In the genomic region with DNA sequence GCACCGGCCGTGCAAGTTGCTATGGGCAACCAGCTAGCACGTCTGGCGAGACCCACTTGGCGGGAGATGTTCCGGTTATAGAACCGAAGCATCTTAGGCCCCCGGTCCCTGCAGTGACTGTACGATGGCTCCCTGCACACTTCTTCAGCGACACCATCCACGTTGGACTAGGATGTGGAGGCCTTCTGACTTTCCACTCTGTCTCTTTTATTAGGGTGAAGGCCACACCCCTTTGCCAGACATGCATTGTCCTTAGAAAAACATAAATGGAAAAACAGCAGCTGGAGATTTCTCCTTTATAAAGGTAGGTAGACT, we compare ENCODE assay signal across 8 mouse cellular contexts. TPM values are rescaled to one million over a fixed set of nuclear protein-coding genes. Genes with fewer than 3 reads are reported as not detected.
DNase-seq lines count a peak whose midpoint lies in the region; ATAC-seq and TF ChIP-seq lines count a peak whose summit lies in the region.

No protein-coding gene starts in this region.

- H3K4me3 ChIP-seq in erythroblast, embryonic 14.5 days (replicated peaks) = peak overlapping the region; percentile 92
- H3K4me3 ChIP-seq in spleen, adult 2 months (ENCODE audit: extremely low read depth, insufficient read depth, insufficient read length) = peak overlapping the region; percentile 55
- H3K4me3 ChIP-seq in liver, embryonic 12.5 days = peak overlapping the region; percentile 74

- peaks cover 4% of the 10 kb centered on the region for H3K9me3 ChIP-seq in erythroblast, embryonic 14.5 days (ENCODE audit: control insufficient read depth, low read length)
- 0 out of 2 replicates have a peak, but pooled peaks cover 5% of the 10 kb centered on the region for H3K9me3 ChIP-seq in liver, embryonic 12.5 days (replicated peaks)

- intact Hi-C loops in left cerebral cortex, postnatal 4 days (cut with DNase I) = loop anchor here (5.0 kb wide), 1 partner anchor 189 kb away; no protein-coding TSS in a partner anchor

- H3K4me2 ChIP-seq in liver, embryonic 12.5 days = peak overlapping the region; percentile 91

- peaks cover 24% of the 10 kb centered on the region for H3K4me1 ChIP-seq in erythroblast, embryonic 14.5 days (ENCODE audit: control insufficient read depth)
- H3K4me1 ChIP-seq in spleen, adult 2 months (ENCODE audit: control insufficient read depth, insufficient read depth, insufficient read length) = peaks cover 12% of the 10 kb centered on the region
- H3K4me1 ChIP-seq in liver, embryonic 12.5 days = peaks cover 39% of the 10 kb centered on the region

- H3K36me3 ChIP-seq in erythroblast, embryonic 14.5 days (ENCODE audit: control insufficient read depth) = peaks cover 28% of the 10 kb centered on the region
- peaks cover 7% of the 10 kb centered on the region for H3K36me3 ChIP-seq in spleen, adult 2 months (ENCODE audit: control insufficient read depth, insufficient read depth, low read length)
- H3K36me3 ChIP-seq in liver, embryonic 12.5 days = peaks cover 30% of the 10 kb centered on the region

- no peak for TF ChIP-seq POLR2A in spleen, adult 2 months (IDR thresholded peaks at IDR 0.05; ENCODE audit: low read depth, low read length)

- WGBS in spleen, adult 2 months = 0% methylated on average over 11 of the region's 11 CpGs
- WGBS in liver, embryonic 12.5 days (ENCODE audit: insufficient replicate concordance) = under 1% methylated on average over 11 of the region's 11 CpGs

- H3K27me3 ChIP-seq in erythroblast, embryonic 14.5 days (ENCODE audit: control insufficient read depth) = no peaks in the 10 kb centered on the region
- H3K27me3 ChIP-seq in spleen, adult 2 months (ENCODE audit: control insufficient read depth, insufficient read depth, low read length) = no peaks in the 10 kb centered on the region
- H3K27me3 ChIP-seq in liver, embryonic 12.5 days (replicated peaks) = no peaks in the 10 kb centered on the region

- TF ChIP-seq CTCF in spleen, adult 2 months (IDR thresholded peaks at IDR 0.05; ENCODE audit: extremely low read depth, insufficient read depth, insufficient read length, insufficient replicate concordance) = no peak

- ATAC-seq in erythroblast, adult 5-6 weeks (replicated peaks; ENCODE audit: low FRiP score, poor library complexity, severe bottlenecking) = no peak
- no peak for ATAC-seq in liver, embryonic 12.5 days

- no peak for DNase-seq in spleen, adult 2 months (ENCODE audit: low read depth in 1 of 2, low spot score in 2 of 2)
- no peak for DNase-seq in spleen, postnatal 10 days (ENCODE audit: low spot score in 2 of 2)
- DNase-seq in adrenal gland, adult 8-10 months = no peak
- no peak for DNase-seq in frontal cortex, postnatal 14 days (ENCODE audit: low spot score in 2 of 2)
- DNase-seq in left cerebral cortex, postnatal 4 days = no peak

- peak overlapping the region; percentile 76 for H3K9ac ChIP-seq in liver, embryonic 12.5 days

- H3K27ac ChIP-seq in spleen, adult 2 months (ENCODE audit: insufficient read depth, low read length) = peak overlapping the region; percentile 87
- H3K27ac ChIP-seq in liver, embryonic 12.5 days = peak overlapping the region; percentile 89

RNA-seq across cellular contexts. Expression of gene Amz2, which starts 0.5 kb away (rescaled TPM):
- polyA plus RNA-seq in erythroblast, embryonic 14.5 days (2012) = 0.22 and 0.26 TPM in 2 replicates
- 16.9 and 38.6 TPM in 2 replicates for total RNA-seq in erythroblast, adult 5-6 weeks (2015; ENCODE audit: low replicate concordance)
- total RNA-seq in erythroblast, adult 5-6 weeks (2017; ENCODE audit: low replicate concordance) = 12.9 and 20.4 TPM in 2 replicates
- polyA plus RNA-seq in spleen, adult 2 months (2012; rRNA removed) = 14.4 and 16.5 TPM in 2 replicates
- polyA plus RNA-seq in liver, embryonic 12.5 days (2016; fragmentation: Nextera tagmentation; extraction: Ambion mirVana) = 15.6 and 17.8 TPM in 2 replicates
- total RNA-seq in adrenal gland, adult 8-10 months (2022) = 10 to 100 TPM; 42.2 to 58.0 (median 49.0) TPM
- total RNA-seq in left cerebral cortex, postnatal 4 days (2021) = 100 to 1,000 TPM; 179 to 181 TPM

RNA-seq across cellular contexts. Expression of gene 9930022D16Rik, which starts 12.5 kb away (rescaled TPM):
- 0.02 TPM in 1 of 2 replicates, not detected in the other for polyA plus RNA-seq in erythroblast, embryonic 14.5 days (2012)
- not detected in 2 replicates for total RNA-seq in erythroblast, adult 5-6 weeks (2015; ENCODE audit: low replicate concordance)
- not detected in 2 replicates for total RNA-seq in erythroblast, adult 5-6 weeks (2017; ENCODE audit: low replicate concordance)
- not detected in 2 replicates for polyA plus RNA-seq in spleen, adult 2 months (2012; rRNA removed)
- not detected in 2 replicates for polyA plus RNA-seq in liver, embryonic 12.5 days (2016; fragmentation: Nextera tagmentation; extraction: Ambion mirVana)
- total RNA-seq in adrenal gland, adult 8-10 months (2022) = not detected
- total RNA-seq in left cerebral cortex, postnatal 4 days (2021) = not detected

RNA-seq across cellular contexts. Expression of gene Arsg, which starts 46.9 kb away (rescaled TPM):
- 0.09 and 0.17 TPM in 2 replicates for polyA plus RNA-seq in erythroblast, embryonic 14.5 days (2012)
- 2.3 and 3.1 TPM in 2 replicates for total RNA-seq in erythroblast, adult 5-6 weeks (2015; ENCODE audit: low replicate concordance)
- 1.7 and 7.7 TPM in 2 replicates for total RNA-seq in erythroblast, adult 5-6 weeks (2017; ENCODE audit: low replicate concordance)
- 4.1 and 5.1 TPM in 2 replicates for polyA plus RNA-seq in spleen, adult 2 months (2012; rRNA removed)
- 2.9 and 3.7 TPM in 2 replicates for polyA plus RNA-seq in liver, embryonic 12.5 days (2016; fragmentation: Nextera tagmentation; extraction: Ambion mirVana)
- total RNA-seq in adrenal gland, adult 8-10 months (2022) = 10 to 100 TPM in 2 of 4 experiments, 1 to 10 TPM in 2; 5.8 to 18.1 (median 11.7) TPM
- total RNA-seq in left cerebral cortex, postnatal 4 days (2021) = 1 to 10 TPM; 4.8 to 6.0 TPM

RNA-seq across cellular contexts. Expression of gene Slc16a6, which starts 47.2 kb away (rescaled TPM):
- 4.7 and 5.3 TPM in 2 replicates for polyA plus RNA-seq in erythroblast, embryonic 14.5 days (2012)
- total RNA-seq in erythroblast, adult 5-6 weeks (2015; ENCODE audit: low replicate concordance) = 98.4 and 101 TPM in 2 replicates
- total RNA-seq in erythroblast, adult 5-6 weeks (2017; ENCODE audit: low replicate concordance) = 65.1 and 113 TPM in 2 replicates
- polyA plus RNA-seq in spleen, adult 2 months (2012; rRNA removed) = 7.4 and 9.8 TPM in 2 replicates
- polyA plus RNA-seq in liver, embryonic 12.5 days (2016; fragmentation: Nextera tagmentation; extraction: Ambion mirVana) = 51.5 and 53.7 TPM in 2 replicates
- total RNA-seq in adrenal gland, adult 8-10 months (2022) = 1 to 10 TPM in 2 of 4 experiments, under 1 TPM in 2; 0.41 to 3.0 (median 1.3) TPM
- total RNA-seq in left cerebral cortex, postnatal 4 days (2021) = 10 to 100 TPM; 13.0 to 13.2 TPM
